Mouse (Mus musculus) bone marrow, adult 2 months (tissue): ENCODE results near the gene Gm39653.

Source experiments
- CTCF ChIP-seq: fragments of 200-500 bp; IDR thresholded peaks from 2 replicates; pipeline ENCODE4 v1.5.1; 2011; ENCODE audit warnings: low read length, control low read depth; ENCODE audit not compliant: control insufficient read depth, insufficient read depth
- POLR2A ChIP-seq: fragments of 200-500 bp; IDR thresholded peaks from 2 replicates; pipeline ENCODE4 v1.6.1; 2011; ENCODE audit warnings: low read depth, mild to moderate bottlenecking, control low read depth, low read length, borderline replicate concordance; ENCODE audit not compliant: control insufficient read depth

- TF ChIP-seq CTCF (no peak), POLR2A (no peak)
Observed at GRCm38 (mm10) chr1:63658016-63658415, 42.2 kb downstream of the Gm39653 start.
